Mouse (Mus musculus): Measurements from ENCODE around the gene Kcnab1.

- TF ChIP-seq CTCF (IDR thresholded peaks at IDR 0.05; ENCODE audit: borderline replicate concordance, insufficient read depth, low read depth, low read length) (no peak), POLR2A (IDR thresholded peaks at IDR 0.05; ENCODE audit: borderline replicate concordance, insufficient read depth, low read length) (no peak)
These were observed 288.4 kb downstream of the Kcnab1 start for GRCm38 (mm10) chr3:65397566-65397965.
